Mouse (Mus musculus) forebrain, embryonic 14.5 days (tissue): ENCODE measurements around the gene Grip1. TPM values are rescaled to one million over a fixed set of nuclear protein-coding genes. Genes with fewer than 3 reads are reported as not detected.

Experiments used
- ATAC-seq: fragments of 200-750 bp; cut with Nextera tagmentation; 2 replicates; pipeline ENCODE4 v1.8.0; 2017; ENCODE audit warnings: mild to moderate bottlenecking, moderate library complexity
- DNase-seq: peaks from one replicate; pipeline ENCODE4 v3.0.0-alpha.2; 2015; ENCODE audit warnings: low spot score
- H3K27ac ChIP-seq: fragments of 300-500 bp; sonication (generic); 2 replicates; pipeline ENCODE4 v1.5.1; 2014; ENCODE audit warnings: low read depth, mild to moderate bottlenecking, control low read depth, low read length, moderate library complexity
- H3K27me3 ChIP-seq: fragments of 300-500 bp; sonication (generic); replicated peaks from 2 replicates; pipeline ENCODE4 v1.6.1; 2014; ENCODE audit warnings: low read length, control low read depth, mixed read lengths; ENCODE audit not compliant: control insufficient read depth, insufficient read depth
- H3K36me3 ChIP-seq: fragments of 300-500 bp; sonication (generic); 2 replicates; pipeline ENCODE4 v1.6.1; 2014; ENCODE audit warnings: low read length, control low read depth; ENCODE audit not compliant: control insufficient read depth, insufficient read depth
- H3K4me1 ChIP-seq: fragments of 300-500 bp; sonication (generic); 2 replicates; pipeline ENCODE4 v1.6.1; 2014; ENCODE audit warnings: antibody characterized with exemption, low read length, control low read depth; ENCODE audit not compliant: control insufficient read depth, insufficient read depth
- H3K4me2 ChIP-seq: fragments of 300-500 bp; sonication (generic); 2 replicates; pipeline ENCODE4 v1.6.1; 2014; ENCODE audit warnings: mild to moderate bottlenecking, control low read depth, low read length
- H3K4me3 ChIP-seq: fragments of 300-500 bp; sonication (generic); 2 replicates; pipeline ENCODE4 v1.5.1; 2014; ENCODE audit warnings: low read depth, low read length, control low read depth
- H3K9ac ChIP-seq: fragments of 300-500 bp; sonication (generic); 2 replicates; pipeline ENCODE4 v1.6.1; 2014; ENCODE audit warnings: mild to moderate bottlenecking, low read length, control low read depth, moderate library complexity
- H3K9me3 ChIP-seq: fragments of 300-500 bp; sonication (generic); replicated peaks from 2 replicates; pipeline ENCODE4 v1.6.1; 2016; ENCODE audit warnings: low read length, control low read depth, mixed read lengths; ENCODE audit not compliant: control insufficient read depth
- WGBS: fragments of 180-500 bp; shearing (Covaris S2); extraction: QIAGEN DNeasy Blood & Tissue Kit; methylation state at CpG from one replicate; pipeline ENCODE4 v1.1.7; 2014; 5-methylcytosine and 5-hydroxymethylcytosine counted together
- polyA plus RNA-seq: library from polyadenylated mRNA; unstranded; fragments of >200 nt; fragmentation: Nextera tagmentation; extraction: Ambion mirVana; gene quantifications from 2 replicates; pipeline ENCODE4 v1.2.1, GENCODE M21; 2014

The Grip1 gene
- polyA plus RNA-seq, 1 experiment from 2014 or later = 15.0 TPM

DNA sequence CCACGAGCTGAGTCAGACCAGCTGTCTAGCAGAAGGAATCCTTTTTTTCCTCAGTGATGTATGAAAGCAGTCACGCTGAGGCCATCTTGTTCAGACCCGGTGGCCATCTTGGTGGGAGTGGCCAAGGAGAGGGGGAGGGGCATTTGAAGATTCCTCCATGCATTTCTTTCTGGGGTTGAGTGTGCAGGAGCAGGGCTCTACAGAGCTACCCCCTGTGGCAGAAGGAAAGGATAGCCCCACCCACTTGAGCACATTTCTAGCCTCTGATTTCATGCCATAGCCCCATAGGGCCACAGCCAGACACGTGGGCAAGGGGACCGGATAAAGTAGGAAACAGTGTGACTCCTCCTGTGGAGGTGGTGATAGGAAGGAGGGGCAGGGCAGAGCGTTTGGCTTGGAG lies 481.6 kb downstream of the Grip1 start:
- no peak overlapping the region for H3K4me3 ChIP-seq
- no peaks in the 10 kb centered on the region for H3K27me3 ChIP-seq
- WGBS = 89% methylated on average over 6 of the region's 6 CpGs
- ATAC-seq (0 out of 2 replicates have a peak, but pooled peaks have one; percentile 37), DNase-seq (no peak)
- no peaks in the 10 kb centered on the region for H3K9me3 ChIP-seq
- H3K4me2 ChIP-seq = no peak overlapping the region
- H3K36me3 ChIP-seq = no peaks in the 10 kb centered on the region
- no peak overlapping the region for H3K27ac ChIP-seq
- H3K9ac ChIP-seq = no peak overlapping the region
- no peaks in the 10 kb centered on the region for H3K4me1 ChIP-seq

DNA sequence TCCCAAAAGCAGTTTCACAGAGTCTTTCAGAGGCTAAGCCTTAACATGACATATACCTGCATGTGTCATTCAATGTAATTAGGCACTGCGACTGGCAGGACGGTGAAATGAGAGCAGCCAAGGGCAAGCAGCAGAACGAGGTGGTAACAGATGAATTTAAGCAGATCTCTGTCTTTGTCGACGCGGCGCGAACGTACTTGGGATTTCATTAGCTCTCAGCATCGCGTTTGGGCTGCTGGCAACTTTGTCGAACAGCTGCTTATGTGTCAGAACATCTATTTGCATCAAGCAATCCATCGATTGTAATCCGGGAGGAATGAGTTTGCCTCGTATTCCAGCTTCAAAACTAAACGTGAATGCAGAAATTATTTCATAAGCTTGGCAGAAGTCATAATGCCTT lies 483.9 kb downstream of the Grip1 start:
- 52% methylated on average over 16 of the region's 16 CpGs for WGBS
- Histone ChIP-seq H3K4me1 (no peaks in the 10 kb centered on the region), H3K9ac (no peak overlapping the region), H3K27me3 (no peaks in the 10 kb centered on the region), H3K36me3 (no peaks in the 10 kb centered on the region), H3K4me3 (no peak overlapping the region), H3K9me3 (no peaks in the 10 kb centered on the region), H3K27ac (no peak overlapping the region), H3K4me2 (no peak overlapping the region)
- no peak for ATAC-seq
- peak; percentile 68 for DNase-seq

DNA sequence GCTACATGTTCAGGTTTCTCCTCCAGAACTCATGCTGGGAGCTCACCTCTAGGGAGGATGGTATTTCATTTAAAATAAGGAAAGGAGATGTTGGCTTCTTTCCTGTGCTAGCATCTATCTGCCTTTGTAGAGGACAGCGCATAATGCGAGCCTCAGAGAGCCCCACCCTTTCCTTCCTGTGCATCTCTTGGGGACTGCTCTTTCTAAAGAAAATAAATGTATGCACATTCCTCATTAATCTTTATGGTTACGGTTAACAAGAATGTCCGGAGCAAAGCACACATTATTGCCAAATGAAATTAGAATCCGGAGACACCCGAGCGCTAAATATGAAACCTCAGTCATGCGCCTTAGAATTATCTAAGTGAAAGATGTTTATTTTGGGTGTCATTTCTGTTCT lies 490.3 kb downstream of the Grip1 start:
- no peak for DNase-seq
- whole genome bisulfite sequencing = 95% methylated on average over 8 of the region's 8 CpGs
- Histone ChIP-seq H3K9ac (no peak overlapping the region), H3K27me3 (no peaks in the 10 kb centered on the region), H3K4me2 (no peak overlapping the region), H3K4me3 (no peak overlapping the region), H3K9me3 (no peaks in the 10 kb centered on the region), H3K27ac (no peak overlapping the region), H3K36me3 (0 out of 2 replicates have a peak, but pooled peaks cover 4% of the 10 kb centered on the region), H3K4me1 (no peaks in the 10 kb centered on the region)
- no peak for ATAC-seq

DNA sequence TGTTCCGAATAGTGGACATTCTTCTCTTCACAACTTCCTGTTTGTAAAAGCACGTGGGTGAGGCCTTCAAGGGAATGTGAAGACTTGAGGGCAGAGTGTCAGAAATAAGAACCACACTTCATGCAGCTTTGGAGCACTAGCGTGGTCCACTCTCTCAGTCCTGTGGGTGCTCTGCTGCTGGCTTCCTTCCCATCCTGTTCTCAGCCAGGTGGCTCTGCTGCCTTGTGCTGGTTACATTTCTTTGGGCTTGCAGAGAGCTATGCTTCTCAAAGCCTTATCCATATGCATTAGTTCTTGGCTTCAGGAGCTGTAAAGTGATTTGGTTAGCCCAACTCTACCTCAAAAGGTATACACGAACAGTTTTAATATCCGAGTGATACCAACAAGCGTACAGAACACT lies 497.8 kb downstream of the Grip1 start:
- DNase-seq = no peak
- Histone ChIP-seq H3K4me1 (no peaks in the 10 kb centered on the region), H3K4me2 (no peak overlapping the region), H3K4me3 (no peak overlapping the region), H3K27me3 (no peaks in the 10 kb centered on the region), H3K9ac (no peak overlapping the region), H3K9me3 (no peaks in the 10 kb centered on the region), H3K36me3 (no peaks in the 10 kb centered on the region), H3K27ac (no peak overlapping the region)
- no peak for ATAC-seq
- 89% methylated on average over 6 of the region's 6 CpGs for WGBS

DNA sequence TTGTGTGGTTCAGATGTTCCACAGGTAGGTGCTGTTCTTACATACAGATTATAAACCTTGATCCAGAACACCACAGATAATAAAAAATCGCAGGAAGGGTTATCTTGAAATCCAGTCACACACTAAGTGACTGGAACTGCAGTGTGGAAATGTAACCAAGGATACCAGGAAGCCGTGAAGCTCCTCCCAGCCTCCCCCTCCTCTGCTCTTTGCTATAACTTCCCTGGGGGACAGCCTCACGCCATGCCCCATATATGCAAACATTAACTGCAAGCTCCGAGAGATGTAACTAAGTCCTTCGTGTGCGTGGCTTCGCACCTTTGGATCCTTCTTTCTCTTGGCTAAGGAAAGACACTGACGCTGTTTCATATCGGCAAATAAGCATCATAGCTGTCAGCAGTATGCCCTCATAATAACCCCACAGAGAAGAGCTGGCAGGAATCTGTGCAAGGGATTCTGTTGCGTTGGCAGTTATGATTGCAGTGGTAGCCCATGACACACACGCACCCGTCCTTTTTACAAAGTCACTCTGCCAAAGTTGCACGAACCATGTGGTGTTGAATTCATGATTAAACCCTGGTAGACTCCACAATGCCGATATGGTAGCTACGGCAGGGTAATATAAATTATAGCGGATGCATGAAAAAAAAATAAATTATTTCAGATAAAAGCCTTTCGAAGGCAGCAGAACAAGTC lies 503.8 kb downstream of the Grip1 start:
- 80% methylated on average over 17 of the region's 17 CpGs for whole genome bisulfite sequencing
- ATAC-seq = peak; percentile 48; the same call in 1 of the 2 replicates
- H3K36me3 ChIP-seq = no peaks in the 10 kb centered on the region
- peak; percentile 68 for DNase-seq
- H3K9me3 ChIP-seq = no peaks in the 10 kb centered on the region
- H3K4me2 ChIP-seq = no peak overlapping the region
- no peak overlapping the region for H3K4me3 ChIP-seq
- no peak overlapping the region for H3K27ac ChIP-seq
- H3K4me1 ChIP-seq = no peaks in the 10 kb centered on the region
- no peak overlapping the region for H3K9ac ChIP-seq
- no peaks in the 10 kb centered on the region for H3K27me3 ChIP-seq

DNA sequence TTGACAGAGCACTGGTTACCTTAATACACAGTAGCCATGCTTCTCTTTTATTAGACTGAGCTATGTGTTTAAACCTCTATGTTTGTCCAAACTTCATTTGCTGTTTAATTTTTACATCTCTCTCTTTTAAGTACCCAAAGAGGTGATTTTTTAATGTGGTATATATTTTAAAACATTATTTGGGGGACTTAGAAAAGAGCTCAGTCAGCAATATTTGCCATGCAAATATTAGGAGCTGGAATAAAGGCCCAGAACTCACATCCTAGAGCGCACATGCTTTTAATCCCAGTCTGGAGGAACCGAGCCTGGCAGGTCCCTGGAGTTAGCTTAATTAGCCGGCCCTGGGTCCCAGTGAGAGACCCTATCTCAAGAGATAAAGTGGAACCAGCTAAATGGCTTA lies 507.3 kb downstream of the Grip1 start:
- no peaks in the 10 kb centered on the region for H3K4me1 ChIP-seq
- 62% methylated on average over 3 of the region's 3 CpGs for WGBS
- DNase-seq = no peak

DNA sequence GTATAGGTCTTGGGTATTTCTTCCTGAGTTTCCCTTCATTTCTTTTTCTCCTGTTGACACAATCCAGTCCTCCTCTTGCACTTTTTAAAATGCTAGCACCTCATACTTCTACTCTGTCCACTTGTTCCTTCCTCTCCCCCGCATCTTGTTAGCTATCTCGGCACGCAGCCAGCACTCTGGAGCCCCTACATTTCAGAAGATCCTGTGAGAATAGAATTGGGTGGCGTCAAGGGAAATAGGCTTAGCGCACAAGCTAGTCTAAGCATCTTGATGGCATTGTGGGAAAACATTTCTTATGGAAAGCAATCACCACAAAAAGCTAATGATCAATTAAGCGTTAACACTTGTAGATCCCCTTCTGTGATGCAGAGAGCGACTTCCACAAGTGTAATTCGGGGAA lies 512.7 kb downstream of the Grip1 start:
- H3K9ac ChIP-seq = no peak overlapping the region
- H3K27me3 ChIP-seq = no peaks in the 10 kb centered on the region
- no peaks in the 10 kb centered on the region for H3K36me3 ChIP-seq
- DNase-seq (peak; percentile 73), ATAC-seq (peak; percentile 48)
- H3K4me2 ChIP-seq = no peak overlapping the region
- no peak overlapping the region for H3K4me3 ChIP-seq
- H3K9me3 ChIP-seq = no peaks in the 10 kb centered on the region
- H3K27ac ChIP-seq = no peak overlapping the region
- peaks cover 4% of the 10 kb centered on the region; the same call in 1 of the 2 replicates for H3K4me1 ChIP-seq
- 15% methylated on average over 8 of the region's 8 CpGs for WGBS

More for the DNA sequence above, 507.3 kb downstream of the Grip1 start:
- no peak overlapping the region for H3K27ac ChIP-seq
- no peaks in the 10 kb centered on the region for H3K36me3 ChIP-seq
- no peak overlapping the region for H3K4me3 ChIP-seq
- H3K9ac ChIP-seq = no peak overlapping the region
- no peak overlapping the region for H3K4me2 ChIP-seq
- H3K9me3 ChIP-seq = no peaks in the 10 kb centered on the region
- no peaks in the 10 kb centered on the region for H3K27me3 ChIP-seq
- no peak for ATAC-seq

DNA sequence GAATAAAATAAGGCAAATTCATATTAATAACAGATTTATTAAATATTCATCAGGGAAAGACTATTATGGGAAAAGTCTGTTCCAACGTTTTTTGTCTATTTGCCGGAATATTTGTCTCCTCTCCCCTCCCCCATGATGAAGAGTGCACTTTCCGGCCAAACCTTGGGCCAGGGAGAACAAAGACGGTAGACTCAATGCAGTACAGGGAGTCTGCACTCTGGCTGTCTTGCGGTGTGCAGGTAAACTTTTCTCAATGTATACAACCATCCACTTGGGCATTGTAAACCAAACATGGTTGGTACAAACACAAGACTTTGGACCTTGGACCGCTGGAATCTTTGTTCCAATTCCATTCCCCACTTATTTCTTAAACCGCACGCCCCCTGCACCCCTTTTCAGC lies 525.8 kb downstream of the Grip1 start:
- Histone ChIP-seq H3K9me3 (no peaks in the 10 kb centered on the region), H3K36me3 (no peaks in the 10 kb centered on the region), H3K4me3 (no peak overlapping the region), H3K9ac (no peak overlapping the region), H3K4me1 (0 out of 2 replicates have a peak, but pooled peaks cover 2% of the 10 kb centered on the region), H3K27me3 (no peaks in the 10 kb centered on the region), H3K27ac (no peak overlapping the region), H3K4me2 (peak overlapping the region; percentile 17; the same call in 1 of the 2 replicates)
- 15% methylated on average over 8 of the region's 8 CpGs for WGBS
- ATAC-seq = no peak
- no peak for DNase-seq

DNA sequence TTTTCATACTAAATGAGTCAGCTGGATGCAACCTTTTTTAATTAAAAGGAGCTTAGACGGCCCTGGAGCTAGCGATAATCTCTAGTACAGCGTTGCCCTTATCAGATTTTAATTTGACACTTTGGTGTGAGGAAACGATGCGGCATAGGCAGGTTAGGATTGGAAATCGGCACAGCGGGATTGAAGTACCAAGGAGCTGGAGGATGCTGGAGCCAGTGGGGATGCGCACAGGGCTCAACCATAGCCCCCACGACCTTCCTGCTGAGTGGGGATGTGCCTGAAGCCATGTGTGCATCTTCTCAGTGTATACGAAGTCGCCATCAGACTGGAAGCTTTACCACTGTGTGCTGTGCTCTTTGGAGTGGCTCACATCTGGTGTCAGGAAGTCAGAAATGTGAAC lies 526.4 kb downstream of the Grip1 start:
- ATAC-seq (peak; percentile 29; the same call in 1 of the 2 replicates), DNase-seq (peak; percentile 26)
- H3K36me3 ChIP-seq = no peaks in the 10 kb centered on the region
- H3K4me2 ChIP-seq = no peak overlapping the region
- 18% methylated on average over 11 of the region's 11 CpGs for WGBS
- H3K4me3 ChIP-seq = no peak overlapping the region
- 0 out of 2 replicates have a peak overlapping the region, but pooled peaks have one; percentile 9 for H3K27ac ChIP-seq
- H3K9ac ChIP-seq = peak overlapping the region; percentile 21; the same call in 1 of the 2 replicates
- 0 out of 2 replicates have a peak, but pooled peaks cover 2% of the 10 kb centered on the region for H3K4me1 ChIP-seq
- H3K9me3 ChIP-seq = no peaks in the 10 kb centered on the region
- H3K27me3 ChIP-seq = no peaks in the 10 kb centered on the region
